Mouse (Mus musculus) neural tube, embryonic 14.5 days (tissue): ENCODE measurements around the gene Tab1. TPM values are rescaled to one million over a fixed set of nuclear protein-coding genes. Genes with fewer than 3 reads are reported as not detected.
"Not testable (repeated sequence)": the region's sequence is repeated elsewhere in the genome, so short reads cannot be mapped to it uniquely, and the experiment has no call there.

Experiments used
- ATAC-seq: fragments of 200-750 bp; cut with Nextera tagmentation; 2 replicates; pipeline ENCODE4 v1.8.0; 2017; ENCODE audit warnings: low read depth, mild to moderate bottlenecking, moderate TSS enrichment, moderate library complexity
- H3K27ac ChIP-seq: fragments of 300-500 bp; sonication (generic); 2 replicates; pipeline ENCODE4 v1.5.1; 2014; ENCODE audit warnings: low read depth, mild to moderate bottlenecking, control low read depth, low read length, moderate library complexity, mixed read lengths
- H3K27me3 ChIP-seq: fragments of 300-500 bp; sonication (generic); 2 replicates; pipeline ENCODE4 v1.6.1; 2014; ENCODE audit warnings: low read length; ENCODE audit not compliant: control insufficient read depth, insufficient read depth
- H3K36me3 ChIP-seq: fragments of 300-500 bp; sonication (generic); 2 replicates; pipeline ENCODE4 v1.6.1; 2014; ENCODE audit warnings: low read length, mixed read lengths; ENCODE audit not compliant: control insufficient read depth, insufficient read depth
- H3K4me1 ChIP-seq: fragments of 300-500 bp; sonication (generic); 2 replicates; pipeline ENCODE4 v1.6.1; 2014; ENCODE audit warnings: low read length; ENCODE audit not compliant: control insufficient read depth, insufficient read depth
- H3K4me2 ChIP-seq: fragments of 300-500 bp; sonication (generic); 2 replicates; pipeline ENCODE4 v1.6.1; 2014; ENCODE audit warnings: mild to moderate bottlenecking, low read depth, low read length, control low read depth
- H3K4me3 ChIP-seq: fragments of 300-500 bp; sonication (generic); 2 replicates; pipeline ENCODE4 v1.5.1; 2014; ENCODE audit warnings: low read depth, low read length, control low read depth, mixed read lengths
- H3K9ac ChIP-seq: fragments of 300-500 bp; sonication (generic); replicated peaks from 2 replicates; pipeline ENCODE4 v1.6.1; 2014; ENCODE audit warnings: low read depth, mild to moderate bottlenecking, control low read depth, low read length, mixed read lengths
- H3K9me3 ChIP-seq: fragments of 300-500 bp; sonication (generic); 2 replicates; pipeline ENCODE4 v1.6.1; 2016; ENCODE audit warnings: low read length; ENCODE audit not compliant: control insufficient read depth
- WGBS: fragments of 180-500 bp; shearing (Covaris S2); extraction: QIAGEN DNeasy Blood & Tissue Kit; methylation state at CpG from one replicate; pipeline ENCODE4 v1.1.7; 2014; 5-methylcytosine and 5-hydroxymethylcytosine counted together
- polyA plus RNA-seq: library from polyadenylated mRNA; unstranded; fragments of >200 nt; fragmentation: Nextera tagmentation; extraction: Ambion mirVana; gene quantifications from 2 replicates; pipeline ENCODE4 v1.2.1, GENCODE M21; 2014

The Tab1 gene
- polyA plus RNA-seq, 1 experiment from 2014 or later = 30.1 TPM

DNA sequence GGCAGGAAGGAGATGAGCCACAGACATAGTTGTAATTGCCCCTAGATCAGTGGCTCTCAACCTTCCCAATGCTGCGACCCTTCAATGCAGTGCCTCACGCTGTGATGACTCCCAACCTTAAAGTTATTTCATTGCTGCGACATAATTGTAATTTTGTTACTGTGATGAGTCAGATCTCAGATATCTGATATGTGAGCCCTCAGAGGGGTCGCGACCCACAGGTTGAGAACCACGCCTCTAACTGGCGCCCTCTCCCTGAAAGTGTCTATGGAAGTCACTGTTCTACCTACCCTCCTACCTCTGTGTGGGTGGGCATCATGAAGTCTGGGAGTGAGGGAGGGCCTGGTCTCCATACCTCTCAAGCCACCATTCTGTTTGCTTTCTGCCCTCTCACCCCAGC, 18.5 kb upstream of the Tab1 start:
- no peaks in the 10 kb centered on the region for H3K9me3 ChIP-seq
- no peak overlapping the region for H3K27ac ChIP-seq
- H3K27me3 ChIP-seq = no peaks in the 10 kb centered on the region
- no peak overlapping the region for H3K4me3 ChIP-seq
- no peaks in the 10 kb centered on the region for H3K4me1 ChIP-seq
- H3K36me3 ChIP-seq = peaks cover 13% of the 10 kb centered on the region
- WGBS = 96% methylated on average over 7 of the region's 7 CpGs
- H3K4me2 ChIP-seq = no peak overlapping the region
- no peak overlapping the region for H3K9ac ChIP-seq
- ATAC-seq = no peak

GRCm38 (mm10) chr15:80115256-80115655, 17.7 kb upstream of the Tab1 start:
- H3K27me3 ChIP-seq = no peaks in the 10 kb centered on the region
- no peaks in the 10 kb centered on the region for H3K9me3 ChIP-seq
- H3K4me3 ChIP-seq = no peak overlapping the region
- ATAC-seq = no peak
- peaks cover 13% of the 10 kb centered on the region for H3K36me3 ChIP-seq
- no peak overlapping the region for H3K9ac ChIP-seq
- WGBS = 64% methylated on average over 5 of the region's 5 CpGs
- H3K4me2 ChIP-seq = no peak overlapping the region
- no peak overlapping the region for H3K27ac ChIP-seq
- H3K4me1 ChIP-seq = no peaks in the 10 kb centered on the region

DNA sequence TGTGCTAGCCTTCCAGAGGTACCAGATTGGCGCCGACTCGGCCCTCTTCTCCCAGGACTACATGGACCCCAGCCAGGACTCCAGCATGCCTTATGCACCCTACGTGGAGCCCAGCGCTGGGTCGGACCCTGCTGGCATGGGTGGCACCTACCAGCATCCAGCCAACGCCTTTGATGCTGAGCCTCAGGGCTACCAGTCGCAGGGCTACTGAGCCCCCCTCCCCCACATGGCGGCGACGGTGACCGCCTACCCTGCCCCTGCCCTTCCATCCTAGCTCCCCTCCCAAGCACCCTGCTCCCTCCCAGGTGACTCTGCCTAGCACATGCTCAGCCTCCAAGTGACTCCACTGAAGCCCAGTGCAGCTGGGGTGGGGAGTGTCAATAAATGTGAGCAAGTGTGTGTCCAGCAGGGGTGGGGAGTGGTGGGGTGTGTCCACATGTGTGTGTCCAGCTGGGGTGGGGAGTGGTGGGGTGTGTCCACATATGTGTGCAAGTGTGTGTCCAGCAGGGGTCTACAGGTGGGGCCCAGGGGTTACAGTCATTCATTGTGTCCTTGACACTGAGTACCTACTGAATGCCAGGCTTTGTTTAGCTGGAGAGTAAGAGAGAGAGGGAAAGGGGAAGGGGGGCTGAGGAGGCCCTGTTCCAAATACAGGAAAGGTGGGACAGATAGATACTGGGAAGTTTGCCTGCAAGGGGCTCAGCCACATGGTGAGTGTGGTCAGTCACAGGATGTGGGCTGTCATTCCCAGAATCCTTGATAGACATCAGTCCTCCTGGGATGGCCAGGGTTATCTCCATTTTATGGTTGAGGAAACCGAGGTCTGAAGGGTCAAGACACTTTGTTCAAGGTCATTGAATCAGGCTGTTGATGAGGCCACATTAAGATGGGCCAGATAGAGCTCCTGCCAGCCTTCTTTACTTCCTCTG, 16.8 kb upstream of the Tab1 start:
- H3K4me1 ChIP-seq = no peaks in the 10 kb centered on the region
- no peak overlapping the region for H3K27ac ChIP-seq
- H3K9me3 ChIP-seq = no peaks in the 10 kb centered on the region
- H3K4me2 ChIP-seq = no peak overlapping the region
- 68% methylated on average over 13 of the region's 13 CpGs for WGBS
- H3K9ac ChIP-seq = no peak overlapping the region
- no peaks in the 10 kb centered on the region for H3K27me3 ChIP-seq
- no peak overlapping the region for H3K4me3 ChIP-seq
- no peak for ATAC-seq
- peaks cover 13% of the 10 kb centered on the region for H3K36me3 ChIP-seq

- peaks cover 13% of the 10 kb centered on the region for H3K36me3 ChIP-seq
- no peak overlapping the region for H3K27ac ChIP-seq
- 62% methylated on average over 8 of the region's 8 CpGs for WGBS
- no peak overlapping the region for H3K4me3 ChIP-seq
- ATAC-seq = no peak
- H3K4me1 ChIP-seq = no peaks in the 10 kb centered on the region
- H3K9me3 ChIP-seq = no peaks in the 10 kb centered on the region
- H3K9ac ChIP-seq = no peak overlapping the region
- no peaks in the 10 kb centered on the region for H3K27me3 ChIP-seq
- H3K4me2 ChIP-seq = no peak overlapping the region
Observed at GRCm38 (mm10) chr15:80117154-80117553, 15.8 kb upstream of the Tab1 start.

DNA sequence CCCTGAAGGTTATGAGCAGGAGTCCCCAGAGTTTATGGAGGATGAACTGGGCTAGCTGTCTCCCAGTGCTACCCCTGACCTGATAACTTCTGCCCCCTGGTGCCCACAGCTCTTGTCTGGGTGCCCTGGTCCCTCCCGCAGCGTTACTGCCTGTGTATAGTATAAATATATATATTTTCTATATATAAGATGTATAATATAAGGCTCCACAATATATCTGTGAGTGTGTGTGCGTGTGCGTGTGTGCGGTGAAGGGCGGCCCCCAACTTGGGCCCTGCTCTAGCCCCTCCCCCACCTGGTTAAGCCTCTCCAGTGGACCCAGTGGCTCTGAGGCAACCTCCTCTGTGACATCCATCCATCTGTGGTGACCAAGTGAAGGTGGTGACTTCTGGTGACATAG, 13.9 kb upstream of the Tab1 start:
- Histone ChIP-seq H3K27me3 (no peaks in the 10 kb centered on the region), H3K9ac (no peak overlapping the region), H3K4me3 (no peak overlapping the region), H3K4me2 (no peak overlapping the region), H3K36me3 (peaks cover 6% of the 10 kb centered on the region), H3K27ac (no peak overlapping the region), H3K9me3 (no peaks in the 10 kb centered on the region), H3K4me1 (no peaks in the 10 kb centered on the region)
- ATAC-seq = no peak
- WGBS = 89% methylated on average over 6 of the region's 6 CpGs

GRCm38 (mm10) chr15:80121721-80122325, 11.1 kb upstream of the Tab1 start:
- H3K9ac ChIP-seq = no peak overlapping the region
- no peaks in the 10 kb centered on the region for H3K9me3 ChIP-seq
- no peak for ATAC-seq
- H3K4me1 ChIP-seq = no peaks in the 10 kb centered on the region
- no peak overlapping the region for H3K4me2 ChIP-seq
- no peaks in the 10 kb centered on the region for H3K27me3 ChIP-seq
- H3K4me3 ChIP-seq = no peak overlapping the region
- WGBS = 87% methylated on average over 9 of the region's 9 CpGs
- no peak overlapping the region for H3K27ac ChIP-seq
- H3K36me3 ChIP-seq = no peaks in the 10 kb centered on the region

DNA sequence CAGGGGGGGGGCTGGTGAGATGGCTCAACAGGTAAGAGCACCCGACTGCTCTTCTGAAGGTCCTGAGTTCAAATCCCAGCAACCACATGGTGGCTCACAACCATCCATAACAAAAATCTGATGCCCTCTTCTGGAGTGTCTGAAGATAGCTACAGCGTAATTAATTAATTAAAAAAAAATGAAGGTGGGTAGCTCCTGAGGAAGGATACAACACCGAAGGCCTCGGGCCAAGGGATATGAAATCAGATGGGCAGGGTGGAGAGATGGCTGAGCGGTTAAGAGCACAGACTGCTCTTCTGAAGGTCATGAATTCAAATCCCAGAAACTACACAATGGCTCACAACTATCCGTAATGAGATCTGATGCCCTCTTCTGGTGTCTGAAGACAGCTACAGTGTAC, 10.5 kb upstream of the Tab1 start:
- not testable (repeated sequence) for H3K27me3 ChIP-seq, H3K9ac ChIP-seq
- 95% methylated on average over 6 of the region's 6 CpGs for WGBS

GRCm38 (mm10) chr15:80124651-80125050, 8.3 kb upstream of the Tab1 start:
- Histone ChIP-seq H3K9ac (no peak overlapping the region), H3K36me3 (no peaks in the 10 kb centered on the region), H3K27ac (no peak overlapping the region), H3K27me3 (no peaks in the 10 kb centered on the region), H3K4me3 (no peak overlapping the region), H3K4me2 (no peak overlapping the region), H3K4me1 (no peaks in the 10 kb centered on the region), H3K9me3 (no peaks in the 10 kb centered on the region)
- no peak for ATAC-seq
- WGBS = 83% methylated on average over 4 of the region's 4 CpGs

More for the DNA sequence above, 10.5 kb upstream of the Tab1 start:
- ATAC-seq, H3K36me3 ChIP-seq, H3K27ac ChIP-seq, H3K9me3 ChIP-seq, H3K4me3 ChIP-seq, H3K4me2 ChIP-seq, H3K4me1 ChIP-seq: not testable (repeated sequence)

GRCm38 (mm10) chr15:80127191-80127590, 5.7 kb upstream of the Tab1 start:
- H3K9me3 ChIP-seq = no peaks in the 10 kb centered on the region
- H3K36me3 ChIP-seq = no peaks in the 10 kb centered on the region
- H3K4me3 ChIP-seq = no peak overlapping the region
- H3K4me1 ChIP-seq = no peaks in the 10 kb centered on the region
- no peak for ATAC-seq
- H3K4me2 ChIP-seq = no peak overlapping the region
- WGBS = 75% methylated on average over 1 of the region's 1 CpGs
- H3K9ac ChIP-seq = no peak overlapping the region
- H3K27ac ChIP-seq = no peak overlapping the region
- no peaks in the 10 kb centered on the region for H3K27me3 ChIP-seq
